Mouse (Mus musculus): ENCODE measurements around the gene Rdh9.
A peak's percentile ranks its signal among the peaks of the same experiment; 100 is the strongest.
"Not testable (repeated sequence)": the region's sequence is repeated elsewhere in the genome, so short reads cannot be mapped to it uniquely, and the experiment has no call there.

Rdh9 gene

GRCm38 (mm10) chr10:127759181-127760110 is 16.7 kb upstream of the Rdh9 start, which contains the start of the genes Rdh1 and Rdh16f1:
Gene Rdh1 (plus strand): TSS chr10:127759721.
Gene Rdh16f1 (plus strand): TSS chr10:127759787.
- DNase-seq = no peak

DNA sequence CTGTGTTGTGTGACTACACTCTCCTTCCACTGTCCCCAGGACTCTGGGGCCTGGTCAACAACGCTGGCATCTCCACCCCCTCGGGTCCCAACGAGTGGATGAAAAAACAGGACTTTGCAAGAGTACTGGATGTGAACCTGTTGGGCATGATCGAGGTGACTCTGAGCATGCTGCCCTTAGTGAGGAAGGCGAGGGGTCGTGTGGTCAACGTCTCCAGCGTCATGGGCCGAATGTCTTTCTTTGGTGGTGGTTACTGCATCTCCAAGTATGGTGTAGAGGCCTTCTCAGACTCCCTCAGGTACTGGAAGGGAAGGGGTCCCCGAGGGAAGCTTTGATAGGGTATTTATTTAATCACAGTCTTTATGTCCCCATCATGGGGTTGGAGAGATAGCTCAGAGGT is 13.3 kb upstream of the Rdh9 start:
- not testable (repeated sequence) for DNase-seq

GRCm38 (mm10) chr10:127763914-127764680 is 12.1 kb upstream of the Rdh9 start:
- peak; percentile 66 to 68 for DNase-seq

- DNase-seq = no peak
Measured at GRCm38 (mm10) chr10:127766564-127766963, 9.6 kb upstream of the Rdh9 start.

DNA sequence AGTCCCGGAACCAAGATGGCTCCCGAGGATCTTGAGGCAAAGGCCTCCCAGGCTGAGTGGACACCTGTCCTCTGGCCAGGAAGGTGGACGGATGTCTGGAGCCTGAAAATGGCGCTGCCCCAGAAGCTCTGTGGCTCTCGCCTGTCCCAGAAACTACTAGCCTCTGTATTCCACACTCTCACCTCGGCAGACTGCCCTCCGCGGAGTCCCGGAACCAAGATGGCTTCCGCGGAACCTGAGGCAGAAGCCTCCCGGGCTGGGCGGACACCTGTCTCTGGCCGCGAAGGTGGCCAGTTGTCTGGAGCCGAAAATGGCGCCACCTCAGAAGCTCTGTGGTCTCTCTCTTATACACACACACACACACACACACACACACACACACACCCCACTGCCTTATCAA is 6.1 kb downstream of the Rdh9 start:
- DNase-seq = not testable (repeated sequence)

GRCm38 (mm10) chr10:127785411-127785810 is 9.2 kb downstream of the Rdh9 start:
- not testable (repeated sequence) for DNase-seq

DNA sequence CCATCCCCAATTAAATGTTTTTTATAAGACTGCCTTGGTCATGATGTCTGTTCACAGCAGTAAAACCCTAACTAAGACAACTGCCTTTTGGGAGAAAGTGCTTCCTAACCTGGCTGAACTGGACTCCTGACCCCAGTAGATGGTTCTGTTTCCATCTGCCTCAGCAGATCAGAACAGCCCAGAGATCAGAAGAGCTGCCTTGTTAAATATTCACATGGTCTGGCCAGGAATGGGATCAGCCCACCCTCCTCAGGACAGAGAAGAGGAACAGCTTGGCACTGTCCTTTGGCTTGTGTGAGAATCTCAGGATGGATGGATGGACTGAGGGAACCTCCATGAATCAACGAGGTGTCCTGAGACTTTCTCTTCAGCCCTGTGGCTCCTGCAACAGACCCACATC is 23.1 kb downstream of the Rdh9 start:
- DNase-seq = no peak

DNA sequence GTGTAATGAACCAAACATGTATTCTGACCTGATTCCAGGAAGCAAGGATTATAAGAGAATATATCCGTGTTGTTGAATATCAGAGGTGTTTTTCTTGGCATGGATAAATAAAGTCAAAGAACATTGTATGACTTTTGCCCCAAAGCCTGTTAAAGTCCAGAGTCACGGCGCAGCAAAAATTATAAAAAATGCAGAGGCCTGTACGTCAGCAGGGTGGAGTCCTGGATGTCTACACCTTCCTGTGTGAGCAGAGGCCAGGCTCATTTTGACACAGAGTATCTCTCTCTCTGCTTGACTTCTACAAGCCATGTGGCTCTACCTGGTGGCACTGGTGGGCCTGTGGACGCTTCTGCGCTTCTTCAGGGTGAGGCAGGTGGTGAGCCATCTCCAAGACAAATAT is 24.7 kb downstream of the Rdh9 start, which contains the start of gene Rdh16:
Gene Rdh16 (plus strand): TSS at position 262 of the 400 bp plus-strand sequence.
- no peak for DNase-seq

DNA sequence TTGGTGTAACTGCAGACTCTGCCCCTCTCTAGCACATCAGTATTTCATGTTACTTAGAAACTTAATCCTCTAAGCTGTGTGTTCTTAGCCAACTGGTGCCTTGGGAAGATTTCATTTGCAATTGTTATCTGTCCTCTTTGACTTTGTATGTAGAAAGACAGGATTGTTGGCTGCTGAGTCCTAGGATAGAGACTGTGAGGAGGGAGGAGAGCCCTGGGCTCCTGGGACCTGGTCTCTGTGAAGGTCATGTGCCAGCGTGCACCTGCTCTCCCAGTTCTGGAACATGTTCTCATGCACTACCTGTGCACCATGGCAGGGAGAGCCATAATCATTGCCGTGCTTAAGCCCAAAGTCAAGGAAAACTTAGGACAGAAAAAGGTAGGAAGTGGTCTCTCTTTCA is 25.4 kb downstream of the Rdh9 start:
- no peak for DNase-seq

GRCm38 (mm10) chr10:127802236-127802635 is 26.1 kb downstream of the Rdh9 start:
- no peak for DNase-seq

- no peak for DNase-seq
Measured at GRCm38 (mm10) chr10:127804416-127804815, 28.2 kb downstream of the Rdh9 start.

GRCm38 (mm10) chr10:127815888-127816287 is 39.7 kb downstream of the Rdh9 start:
- DNase-seq = no peak

- DNase-seq = not testable (repeated sequence)
Measured at GRCm38 (mm10) chr10:127817268-127817910, 41.2 kb downstream of the Rdh9 start.

- not testable (repeated sequence) for DNase-seq
Measured at GRCm38 (mm10) chr10:127821806-127822205, 45.6 kb downstream of the Rdh9 start.

DNA sequence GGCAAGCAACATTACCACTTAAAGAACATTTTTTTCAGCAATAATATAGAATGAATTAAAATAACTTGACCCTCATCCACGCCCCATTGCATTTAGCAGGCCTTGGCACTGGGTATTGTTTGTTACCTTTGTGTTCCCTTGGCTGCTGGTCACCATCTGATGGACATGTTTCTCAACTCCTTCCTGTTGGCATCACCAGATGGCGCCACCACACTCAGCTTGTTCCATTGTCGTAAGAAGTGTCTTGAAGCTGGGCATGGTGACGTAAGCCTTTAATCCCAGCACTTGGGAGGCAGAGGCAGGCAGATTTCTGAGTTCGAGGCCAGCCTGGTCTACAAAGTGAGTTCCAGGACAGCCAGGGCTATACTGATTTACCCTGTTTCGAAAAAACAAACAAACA is 49.2 kb downstream of the Rdh9 start:
- peak; percentile 13 to 32 for DNase-seq

DNA sequence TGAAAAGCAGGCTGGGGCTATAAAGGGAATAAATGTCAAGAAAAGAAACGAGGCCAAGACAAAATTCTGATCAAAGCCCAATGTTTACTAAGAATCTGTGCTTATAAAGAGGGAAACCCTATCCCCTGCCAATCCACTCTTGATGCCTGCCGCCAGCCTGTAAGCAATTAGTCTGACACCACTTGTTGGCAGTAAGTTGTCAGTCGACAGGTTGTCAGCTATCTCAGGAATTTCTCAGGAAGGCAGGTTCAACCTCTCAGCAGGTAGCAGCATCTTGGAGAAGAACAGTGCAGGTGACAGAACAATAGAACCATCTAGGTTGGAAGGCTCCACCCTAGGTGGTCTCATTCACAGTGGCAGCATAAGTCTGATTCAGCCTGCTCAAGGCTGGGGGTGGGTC is 52.9 kb downstream of the Rdh9 start:
- peak; percentile 6 to 21 for DNase-seq

GRCm38 (mm10) chr10:127834186-127834585 is 58.0 kb downstream of the Rdh9 start:
- not testable (repeated sequence) for DNase-seq

GRCm38 (mm10) chr10:127835292-127835691 is 59.1 kb downstream of the Rdh9 start:
- DNase-seq = no peak

DNA sequence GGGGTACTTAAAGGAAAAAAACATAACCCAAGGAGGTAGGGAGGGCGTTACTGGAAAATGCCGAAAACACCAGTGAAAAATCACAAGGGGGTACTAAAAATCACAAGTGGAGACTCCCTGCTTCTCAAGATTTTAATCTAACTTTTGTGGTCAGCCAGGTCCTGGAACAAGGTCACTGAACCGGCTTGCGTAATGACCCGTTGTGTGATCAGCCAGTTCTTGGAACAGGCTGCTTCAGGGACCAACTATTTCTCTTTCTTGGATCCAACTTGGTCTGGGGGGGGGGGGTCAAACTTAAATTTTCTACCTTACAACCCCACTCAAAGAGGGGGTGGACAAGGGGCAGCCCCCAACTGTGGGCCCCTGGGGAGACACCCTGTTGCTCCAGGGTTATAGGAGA is 61.6 kb downstream of the Rdh9 start:
- DNase-seq = not testable (repeated sequence)

- DNase-seq = no peak
Measured at GRCm38 (mm10) chr10:127838539-127838938, 62.4 kb downstream of the Rdh9 start.

GRCm38 (mm10) chr10:127840776-127841175 is 64.6 kb downstream of the Rdh9 start:
- no peak for DNase-seq

Measured in cerebellum, postnatal 14 days (tissue).